Mouse (Mus musculus) gastrocnemius, postnatal 36 days (tissue): ENCODE data around the gene Strn3. TPM values are rescaled to one million over a fixed set of nuclear protein-coding genes. Genes with fewer than 3 reads are reported as not detected.
"Not testable (repeated sequence)": the region's sequence is repeated elsewhere in the genome, so short reads cannot be mapped to it uniquely, and the experiment has no call there.

Source experiments
- DNase-seq, 2 experiments: peaks; one replicate each; pipeline ENCODE4 v3.0.0; 2022
- intact Hi-C: fragments of 180-260 bp; cut with DNase I; formaldehyde crosslinking; loops from one replicate; pipeline ENCODE4 v1.15.1; 2025
- total RNA-seq, 2 experiments: library from RNA; stranded (reverse); gene quantifications; 2 replicates each; pipeline ENCODE4 v1.2.3; 2021

Strn3 gene
- total RNA-seq, 2 experiments from 2014 or later = 129 to 132 TPM

- no peak for DNase-seq
- intact Hi-C loops = no loop called here
Observed at GRCm38 (mm10) chr12:51623366-51623694, 68.4 kb downstream of the Strn3 start.

GRCm38 (mm10) chr12:51622670-51623365 lies 68.9 kb downstream of the Strn3 start:
- no peak for DNase-seq
- intact Hi-C loops = no loop called here

GRCm38 (mm10) chr12:51621161-51621560 lies 70.5 kb downstream of the Strn3 start:
- intact Hi-C loops = no loop called here

GRCm38 (mm10) chr12:51620572-51620971 lies 71.1 kb downstream of the Strn3 start:
- intact Hi-C loops = no loop called here

More at GRCm38 (mm10) chr12:51621161-51621560, 70.5 kb downstream of the Strn3 start:
- no peak for DNase-seq

GRCm38 (mm10) chr12:51612361-51612760 lies 79.3 kb downstream of the Strn3 start:
- DNase-seq = no peak
- intact Hi-C loops = loop anchor here (10.0 kb wide), 1 partner anchor 188 kb away; no protein-coding TSS in a partner anchor

More at GRCm38 (mm10) chr12:51620572-51620971, 71.1 kb downstream of the Strn3 start:
- no peak for DNase-seq

- intact Hi-C loops = no loop called here
- DNase-seq = no peak
Observed at GRCm38 (mm10) chr12:51606138-51606537, 85.6 kb downstream of the Strn3 start.

- intact Hi-C loops = no loop called here
- DNase-seq = no peak
Observed at GRCm38 (mm10) chr12:51603306-51603705, 88.4 kb downstream of the Strn3 start.

GRCm38 (mm10) chr12:51594030-51594470 lies 97.6 kb downstream of the Strn3 start:
- intact Hi-C loops = no loop called here
- no peak for DNase-seq

GRCm38 (mm10) chr12:51593229-51594029 lies 98.3 kb downstream of the Strn3 start, which contains the start of gene Coch:
TSS of gene Coch (plus strand) at chr12:51593341.
- no peak for DNase-seq
- intact Hi-C loops = no loop called here

- intact Hi-C loops = no loop called here
- DNase-seq = no peak
Observed at GRCm38 (mm10) chr12:51592888-51593228, 98.8 kb downstream of the Strn3 start.

- intact Hi-C loops = no loop called here
- DNase-seq = no peak
Observed at GRCm38 (mm10) chr12:51591921-51592320, 99.8 kb downstream of the Strn3 start.

- intact Hi-C loops = no loop called here
- no peak for DNase-seq
Observed at GRCm38 (mm10) chr12:51589263-51589662, 102.4 kb downstream of the Strn3 start.

GRCm38 (mm10) chr12:51577816-51578215 lies 113.9 kb downstream of the Strn3 start:
- intact Hi-C loops, DNase-seq: not testable (repeated sequence)

- no peak for DNase-seq
- intact Hi-C loops = no loop called here
Observed at GRCm38 (mm10) chr12:51572651-51573050, 119.0 kb downstream of the Strn3 start.

GRCm38 (mm10) chr12:51569944-51570343 lies 121.8 kb downstream of the Strn3 start:
- intact Hi-C loops = no loop called here
- no peak for DNase-seq

- intact Hi-C loops = no loop called here
- DNase-seq = no peak
Observed at GRCm38 (mm10) chr12:51569472-51569871, 122.2 kb downstream of the Strn3 start.

GRCm38 (mm10) chr12:51567225-51567624 lies 124.5 kb downstream of the Strn3 start:
- DNase-seq = no peak
- intact Hi-C loops = no loop called here

- DNase-seq = no peak
- intact Hi-C loops = no loop called here
Observed at GRCm38 (mm10) chr12:51561416-51561815, 130.3 kb downstream of the Strn3 start.
